Mouse (Mus musculus) heart, postnatal 0 days (tissue): ENCODE data around the gene Mcm3ap. TPM values are rescaled to one million over a fixed set of nuclear protein-coding genes. Genes with fewer than 3 reads are reported as not detected.
A peak's percentile ranks its signal among the peaks of the same experiment; 100 is the strongest.

ENCODE experiments used
- ATAC-seq: fragments of 200-750 bp; cut with Nextera tagmentation; 2 replicates; pipeline ENCODE4 v1.8.0; 2017; ENCODE audit warnings: low read depth, moderate number of reproducible peaks, moderate library complexity; ENCODE audit not compliant: insufficient read depth
- DNase-seq: peaks from one replicate; pipeline ENCODE4 v3.0.0-alpha.2; 2016; ENCODE audit warnings: low spot score
- H3K27ac ChIP-seq: fragments of 300-500 bp; sonication (generic); 2 replicates; pipeline ENCODE4 v1.5.1; 2014; ENCODE audit warnings: low read depth, mild to moderate bottlenecking
- H3K27me3 ChIP-seq: fragments of 300-500 bp; sonication (generic); 2 replicates; pipeline ENCODE4 v1.6.1; 2014; ENCODE audit warnings: low read length, mixed read lengths; ENCODE audit not compliant: control insufficient read depth, insufficient read depth
- H3K36me3 ChIP-seq: fragments of 300-500 bp; sonication (generic); replicated peaks from 2 replicates; pipeline ENCODE4 v1.6.1; 2014; ENCODE audit warnings: low read length, mixed read lengths; ENCODE audit not compliant: control insufficient read depth, insufficient read depth
- H3K4me1 ChIP-seq: fragments of 300-500 bp; sonication (generic); 2 replicates; pipeline ENCODE4 v1.6.1; 2014; ENCODE audit warnings: antibody characterized with exemption; ENCODE audit not compliant: control insufficient read depth, insufficient read depth
- H3K4me2 ChIP-seq: fragments of 300-500 bp; sonication (generic); 2 replicates; pipeline ENCODE4 v1.6.1; 2014; ENCODE audit warnings: low read depth, mild to moderate bottlenecking, low read length, moderate library complexity
- H3K4me3 ChIP-seq: fragments of 300-500 bp; sonication (generic); 2 replicates; pipeline ENCODE4 v1.5.1; 2014; ENCODE audit warnings: low read depth, low read length
- H3K9ac ChIP-seq: fragments of 300-500 bp; sonication (generic); replicated peaks from 2 replicates; pipeline ENCODE4 v1.6.1; 2014; ENCODE audit warnings: low read depth, low read length, mixed read lengths
- H3K9me3 ChIP-seq: fragments of 300-500 bp; sonication (generic); replicated peaks from 2 replicates; pipeline ENCODE4 v1.6.1; 2016; ENCODE audit warnings: low read length; ENCODE audit not compliant: control insufficient read depth
- CTCF ChIP-seq: IDR thresholded peaks from 2 replicates; pipeline ENCODE4 v1.5.1; 2016; ENCODE audit warnings: antibody characterized with exemption, control low read depth, low read depth
- EP300 ChIP-seq: IDR thresholded peaks from 2 replicates; pipeline ENCODE4 v1.6.1; 2016; ENCODE audit warnings: antibody characterized with exemption, low read depth
- WGBS: fragments of 180-500 bp; shearing (Covaris S2); extraction: QIAGEN DNeasy Blood & Tissue Kit; methylation state at CpG from one replicate; pipeline ENCODE4 v1.1.7; 2014; 5-methylcytosine and 5-hydroxymethylcytosine counted together
- polyA plus RNA-seq: library from polyadenylated mRNA; unstranded; fragments of >200 nt; fragmentation: Nextera tagmentation; extraction: Ambion mirVana; gene quantifications from 2 replicates; pipeline ENCODE4 v1.2.1, GENCODE M21; 2015
- total RNA-seq: library from RNA; depleted of rRNA; stranded (reverse); fragments of >200 nt; gene quantifications from 2 replicates; pipeline ENCODE4 v1.2.3, GENCODE M21; 2014; ENCODE audit warnings: low replicate concordance

Mcm3ap gene
- total and polyA plus RNA-seq, 2 experiments from 2014 or later = 28.6 to 58.6 TPM

GRCm38 (mm10) chr10:76497522-76497921, 28.8 kb downstream of the Mcm3ap start:
- no peak for TF ChIP-seq CTCF
- TF ChIP-seq EP300 = no peak
- Histone ChIP-seq H3K9ac (no peak overlapping the region), H3K4me1 (peaks cover 11% of the 10 kb centered on the region; the same call in 1 of the 2 replicates), H3K9me3 (no peaks in the 10 kb centered on the region), H3K36me3 (peaks cover 91% of the 10 kb centered on the region), H3K27me3 (no peaks in the 10 kb centered on the region), H3K27ac (no peak overlapping the region), H3K4me2 (no peak overlapping the region), H3K4me3 (no peak overlapping the region)
- WGBS = 89% methylated on average over 4 of the region's 4 CpGs
- ATAC-seq (no peak), DNase-seq (no peak)

GRCm38 (mm10) chr10:76504271-76504943, 35.7 kb downstream of the Mcm3ap start:
- Histone ChIP-seq H3K27ac (no peak overlapping the region), H3K4me1 (no peaks in the 10 kb centered on the region), H3K4me3 (no peak overlapping the region), H3K9me3 (no peaks in the 10 kb centered on the region), H3K27me3 (no peaks in the 10 kb centered on the region), H3K36me3 (peaks cover 91% of the 10 kb centered on the region), H3K9ac (no peak overlapping the region), H3K4me2 (no peak overlapping the region)
- DNase-seq (no peak), ATAC-seq (no peak)
- WGBS = 89% methylated on average over 11 of the region's 11 CpGs
- TF ChIP-seq CTCF (no peak), EP300 (no peak)

- H3K9ac ChIP-seq = no peak overlapping the region
- no peaks in the 10 kb centered on the region for H3K9me3 ChIP-seq
- H3K36me3 ChIP-seq = peaks cover 91% of the 10 kb centered on the region
- DNase-seq (no peak), ATAC-seq (no peak)
- no peak overlapping the region for H3K27ac ChIP-seq
- 87% methylated on average over 7 of the region's 7 CpGs for WGBS
- H3K4me3 ChIP-seq = no peak overlapping the region
- no peak for TF ChIP-seq EP300
- no peak overlapping the region for H3K4me2 ChIP-seq
- no peaks in the 10 kb centered on the region for H3K27me3 ChIP-seq
- no peaks in the 10 kb centered on the region for H3K4me1 ChIP-seq
Measured at GRCm38 (mm10) chr10:76505865-76506264, 37.1 kb downstream of the Mcm3ap start.

- peak; percentile 95 for ATAC-seq
- Histone ChIP-seq H3K4me1 (no peaks in the 10 kb centered on the region), H3K9ac (no peak overlapping the region), H3K9me3 (no peaks in the 10 kb centered on the region; the same call in 1 of the 2 replicates), H3K36me3 (peaks cover 61% of the 10 kb centered on the region), H3K27me3 (no peaks in the 10 kb centered on the region), H3K4me3 (no peak overlapping the region), H3K4me2 (no peak overlapping the region), H3K27ac (no peak overlapping the region)
- 33% methylated on average over 5 of the region's 5 CpGs for WGBS
- peak; percentile 87 for DNase-seq
- TF ChIP-seq CTCF (peak; percentile 97), EP300 (no peak)
Measured at GRCm38 (mm10) chr10:76512965-76513583, 44.3 kb downstream of the Mcm3ap start.

GRCm38 (mm10) chr10:76530922-76531321, 62.2 kb downstream of the Mcm3ap start:
- TF ChIP-seq EP300 (no peak), CTCF (no peak)
- 2% methylated on average over 11 of the region's 11 CpGs for WGBS
- peak overlapping the region; percentile 59 for H3K4me3 ChIP-seq
- H3K4me2 ChIP-seq = peak overlapping the region; percentile 86
- H3K4me1 ChIP-seq = peaks cover 13% of the 10 kb centered on the region
- peak overlapping the region; percentile 32; the same call in 1 of the 2 replicates for H3K27ac ChIP-seq
- ATAC-seq = peak; percentile 34; the same call in 1 of the 2 replicates
- H3K36me3 ChIP-seq = peaks cover 17% of the 10 kb centered on the region; the same call in 1 of the 2 replicates
- H3K27me3 ChIP-seq = no peaks in the 10 kb centered on the region
- peak overlapping the region; percentile 13; the same call in 1 of the 2 replicates for H3K9ac ChIP-seq
- DNase-seq = no peak
- H3K9me3 ChIP-seq = no peaks in the 10 kb centered on the region
